8 mouse cellular contexts compared by ENCODE assay signal in the genomic region with DNA sequence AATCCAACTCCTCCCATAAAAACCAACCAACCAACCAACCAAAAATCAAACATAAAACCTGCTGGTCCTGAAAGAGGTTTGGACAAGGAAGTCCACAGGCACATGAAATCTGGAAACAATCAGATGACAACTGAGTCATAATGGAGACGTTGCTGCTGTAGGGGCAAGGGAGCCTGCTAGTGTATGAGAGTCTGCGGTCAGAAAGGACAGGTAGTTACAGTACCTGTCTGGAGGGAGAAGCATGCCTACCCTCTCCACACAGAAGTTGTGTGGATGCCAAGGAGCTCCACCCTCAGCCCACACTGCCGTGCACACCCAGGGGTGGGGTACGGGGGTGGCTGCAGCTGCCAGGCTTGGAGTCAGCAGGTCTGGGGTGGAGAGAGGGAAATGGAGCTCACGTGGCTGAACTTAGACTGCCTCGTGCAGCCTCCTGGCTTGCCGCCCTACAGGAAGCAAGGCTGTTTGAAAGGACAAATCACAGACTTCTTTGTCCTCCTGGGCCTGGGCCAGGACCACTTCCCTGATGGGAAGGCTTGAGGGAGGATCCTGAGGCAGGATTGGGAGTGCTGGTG. TPM values are rescaled to one million over a fixed set of nuclear protein-coding genes. Genes with fewer than 3 reads are reported as not detected.
A peak's percentile ranks its signal among the peaks of the same experiment; 100 is the strongest.
DNase-seq lines count a peak whose midpoint lies in the region; ATAC-seq lines count a peak whose summit lies in the region.

No protein-coding gene starts in this region.

- no peaks in the 10 kb centered on the region for H3K27me3 ChIP-seq in heart, embryonic 16.5 days (ENCODE audit: control insufficient read depth, insufficient read depth, low read length)
- H3K27me3 ChIP-seq in liver, embryonic 15.5 days: no peaks in the 10 kb centered on the region

- peak; percentile 58 for ATAC-seq in erythroblast, adult 5-6 weeks (replicated peaks; ENCODE audit: low FRiP score, poor library complexity, severe bottlenecking)
- peak; percentile 88 for ATAC-seq in heart, embryonic 16.5 days (replicated peaks; ENCODE audit: extremely low read depth, insufficient read depth, low FRiP score)
- peak; percentile 41 for ATAC-seq in liver, embryonic 15.5 days (ENCODE audit: insufficient read depth)

- WGBS in heart, embryonic 16.5 days: 28% methylated on average over 7 of the region's 7 CpGs
- 28% methylated on average over 7 of the region's 7 CpGs for WGBS in liver, embryonic 15.5 days (ENCODE audit: insufficient replicate concordance)

- H3K27ac ChIP-seq in heart, embryonic 16.5 days (ENCODE audit: low read length): peak overlapping the region; percentile 53
- peak overlapping the region; percentile 98 for H3K27ac ChIP-seq in liver, embryonic 15.5 days (replicated peaks)

- H3K4me1 ChIP-seq in heart, embryonic 16.5 days (ENCODE audit: control insufficient read depth, insufficient read depth, low read length): peaks cover 13% of the 10 kb centered on the region
- peaks cover 79% of the 10 kb centered on the region for H3K4me1 ChIP-seq in liver, embryonic 15.5 days (replicated peaks)

- H3K9me3 ChIP-seq in heart, embryonic 16.5 days (replicated peaks; ENCODE audit: control insufficient read depth, low read length): no peaks in the 10 kb centered on the region
- no peaks in the 10 kb centered on the region for H3K9me3 ChIP-seq in liver, embryonic 15.5 days (replicated peaks)

- H3K9ac ChIP-seq in heart, embryonic 16.5 days (ENCODE audit: low read length): peak overlapping the region; percentile 24; the same call in 1 of the 2 replicates
- peak overlapping the region; percentile 49 for H3K9ac ChIP-seq in liver, embryonic 15.5 days

- no peaks in the 10 kb centered on the region for H3K36me3 ChIP-seq in heart, embryonic 16.5 days (ENCODE audit: control insufficient read depth, insufficient read depth)
- H3K36me3 ChIP-seq in liver, embryonic 15.5 days (replicated peaks): peaks cover 36% of the 10 kb centered on the region

- H3K4me3 ChIP-seq in heart, embryonic 16.5 days (ENCODE audit: low read length): no peak overlapping the region
- H3K4me3 ChIP-seq in liver, embryonic 15.5 days (replicated peaks): no peak overlapping the region

- H3K4me2 ChIP-seq in heart, embryonic 16.5 days (ENCODE audit: low read depth, low read length): peak overlapping the region; percentile 32
- H3K4me2 ChIP-seq in liver, embryonic 15.5 days: peak overlapping the region; percentile 54

- peak; percentile 100 for DNase-seq in 3T3-L1 (ENCODE audit: low read depth, low spot score)
- peak; percentile 40 for DNase-seq in R1 (ENCODE audit: low read depth, low spot score)
- DNase-seq in layer of hippocampus, adult 11-12 months (ENCODE audit: low spot score): peak; percentile 90
- peak; percentile 84 to 88 for DNase-seq in right cerebral cortex, postnatal 10 days (ENCODE audit: low spot score in 2 of 2)
- peak; percentile 97 to 98 for DNase-seq in urinary bladder, postnatal 36 days (ENCODE audit: low spot score in 2 of 2)

RNA-seq across cellular contexts. Expression of gene Ap5s1, which starts 2.4 kb away (rescaled TPM):
- 18.2 and 36.5 TPM in 2 replicates for total RNA-seq in erythroblast, adult 5-6 weeks (2015; ENCODE audit: low replicate concordance)
- total RNA-seq in erythroblast, adult 5-6 weeks (2017; ENCODE audit: low replicate concordance): 18.7 and 21.0 TPM in 2 replicates
- polyA plus RNA-seq in heart, embryonic 16.5 days (2015; fragmentation: Nextera tagmentation; extraction: Ambion mirVana): 40.7 and 41.9 TPM in 2 replicates
- 16.6 and 18.3 TPM in 2 replicates for polyA plus RNA-seq in liver, embryonic 15.5 days (2015; fragmentation: Nextera tagmentation; extraction: Ambion mirVana)

RNA-seq across cellular contexts. Expression of gene Spef1, which starts 17.4 kb away (rescaled TPM):
- total RNA-seq in erythroblast, adult 5-6 weeks (2015; ENCODE audit: low replicate concordance): 0.63 TPM in 1 of 2 replicates, not detected in the other
- 3.1 and 4.2 TPM in 2 replicates for total RNA-seq in erythroblast, adult 5-6 weeks (2017; ENCODE audit: low replicate concordance)
- polyA plus RNA-seq in heart, embryonic 16.5 days (2015; fragmentation: Nextera tagmentation; extraction: Ambion mirVana): 2.0 and 2.8 TPM in 2 replicates
- 1.6 and 1.8 TPM in 2 replicates for polyA plus RNA-seq in liver, embryonic 15.5 days (2015; fragmentation: Nextera tagmentation; extraction: Ambion mirVana)

RNA-seq across cellular contexts. Expression of gene Cdc25b, which starts 17.7 kb away (rescaled TPM):
- total RNA-seq in erythroblast, adult 5-6 weeks (2015; ENCODE audit: low replicate concordance): 160 and 210 TPM in 2 replicates
- 363 and 459 TPM in 2 replicates for total RNA-seq in erythroblast, adult 5-6 weeks (2017; ENCODE audit: low replicate concordance)
- polyA plus RNA-seq in heart, embryonic 16.5 days (2015; fragmentation: Nextera tagmentation; extraction: Ambion mirVana): 50.4 and 55.8 TPM in 2 replicates
- polyA plus RNA-seq in liver, embryonic 15.5 days (2015; fragmentation: Nextera tagmentation; extraction: Ambion mirVana): 236 and 279 TPM in 2 replicates

RNA-seq across cellular contexts. Expression of gene Cenpb, which starts 24.6 kb away (rescaled TPM):
- 0.96 and 3.8 TPM in 2 replicates for total RNA-seq in erythroblast, adult 5-6 weeks (2015; ENCODE audit: low replicate concordance)
- 6.4 and 7.7 TPM in 2 replicates for total RNA-seq in erythroblast, adult 5-6 weeks (2017; ENCODE audit: low replicate concordance)
- 7.4 and 7.9 TPM in 2 replicates for polyA plus RNA-seq in heart, embryonic 16.5 days (2015; fragmentation: Nextera tagmentation; extraction: Ambion mirVana)
- polyA plus RNA-seq in liver, embryonic 15.5 days (2015; fragmentation: Nextera tagmentation; extraction: Ambion mirVana): 4.1 and 5.4 TPM in 2 replicates

RNA-seq across cellular contexts. Expression of gene Mavs, which starts 29.4 kb away (rescaled TPM):
- total RNA-seq in erythroblast, adult 5-6 weeks (2015; ENCODE audit: low replicate concordance): 24.6 and 32.8 TPM in 2 replicates
- 20.9 and 22.6 TPM in 2 replicates for total RNA-seq in erythroblast, adult 5-6 weeks (2017; ENCODE audit: low replicate concordance)
- 28.2 and 29.6 TPM in 2 replicates for polyA plus RNA-seq in heart, embryonic 16.5 days (2015; fragmentation: Nextera tagmentation; extraction: Ambion mirVana)
- polyA plus RNA-seq in liver, embryonic 15.5 days (2015; fragmentation: Nextera tagmentation; extraction: Ambion mirVana): 29.8 and 33.5 TPM in 2 replicates

Comparison
In these comparisons a context has a peak if more than half of its experiments do, and no peak if none do; other contexts are left out.
1. DNase-seq: peak in every context shown above with its lines; median percentile 100 in 3T3-L1; 98 in urinary bladder, postnatal 36 days; 90 in layer of hippocampus, adult 11-12 months; 86 in right cerebral cortex, postnatal 10 days; 40 in R1.